Mouse (Mus musculus): ENCODE results near the gene Carm1. TPM values are rescaled to one million over a fixed set of nuclear protein-coding genes. Genes with fewer than 3 reads are reported as not detected.

Carm1 gene
- polyA plus RNA-seq, 1 experiment from 2014 or later, result 78.9 TPM

DNA sequence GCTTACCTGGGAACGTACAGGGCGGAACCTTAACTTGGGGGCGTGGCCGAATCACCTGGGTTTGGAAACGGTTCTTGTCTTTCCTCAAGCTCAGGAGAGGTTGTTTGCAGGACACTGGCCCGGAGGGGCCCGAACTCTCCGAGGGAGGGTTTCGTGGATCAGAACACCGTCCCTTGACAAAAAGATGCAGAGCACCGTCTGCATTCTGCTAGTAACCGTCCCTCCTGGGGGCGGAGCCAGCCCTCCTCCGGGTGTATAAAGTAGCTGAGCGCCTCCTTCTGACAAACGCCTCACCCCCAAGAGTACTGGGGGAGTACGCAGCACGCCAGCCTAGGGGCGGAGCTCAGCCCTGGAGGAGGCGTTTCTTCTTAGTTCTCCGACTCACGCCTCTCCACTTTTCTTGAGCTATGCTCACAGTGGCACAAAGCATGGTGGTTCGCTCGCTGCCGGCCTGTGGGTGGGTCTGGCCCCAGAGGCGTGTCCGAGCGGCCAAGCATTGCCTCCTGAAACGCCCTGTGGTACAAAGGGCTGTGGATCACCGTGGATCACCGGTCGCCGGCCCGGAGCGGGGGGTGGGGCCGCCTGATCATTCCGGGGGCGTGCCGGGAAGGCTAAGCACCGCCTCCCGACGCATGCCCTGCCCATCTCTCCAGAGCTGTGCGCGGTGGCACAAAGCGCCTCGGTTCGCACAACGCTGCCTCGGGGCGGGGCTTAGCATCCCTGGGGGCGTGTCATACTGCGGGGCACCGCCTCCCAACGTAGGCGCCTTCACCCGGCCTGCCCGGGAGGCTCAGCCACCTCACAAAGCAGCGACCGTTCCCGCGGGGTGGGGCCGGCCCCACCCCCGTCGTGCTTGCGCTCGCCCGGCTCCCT, 542 bp upstream of the Carm1 start:
- H3K9ac ChIP-seq (ENCODE audit: low read length), result peak overlapping the region; percentile 69
- DNase-seq (ENCODE audit: low spot score) (peak; percentile 100), ATAC-seq (ENCODE audit: insufficient number of reproducible peaks, low FRiP score, low TSS enrichment, low read depth) (peak; percentile 94)
- no peaks in the 10 kb centered on the region for H3K9me3 ChIP-seq (ENCODE audit: control insufficient read depth, low read length)
- H3K4me1 ChIP-seq (ENCODE audit: control insufficient read depth, insufficient read depth, low read length), result peaks cover 13% of the 10 kb centered on the region; the same call in 1 of the 2 replicates
- peak overlapping the region; percentile 57 for H3K4me2 ChIP-seq (ENCODE audit: low read depth, severe bottlenecking)
- H3K27ac ChIP-seq (replicated peaks; ENCODE audit: low read depth, low read length), result peak overlapping the region; percentile 98
- H3K36me3 ChIP-seq (ENCODE audit: control insufficient read depth, insufficient read depth, low read length), result no peaks in the 10 kb centered on the region
- H3K4me3 ChIP-seq (ENCODE audit: low read depth, low read length), result peak overlapping the region; percentile 80
- H3K27me3 ChIP-seq (ENCODE audit: control insufficient read depth, insufficient read depth, low read length), result no peaks in the 10 kb centered on the region
- under 1% methylated on average over 67 of the region's 67 CpGs for WGBS

DNA sequence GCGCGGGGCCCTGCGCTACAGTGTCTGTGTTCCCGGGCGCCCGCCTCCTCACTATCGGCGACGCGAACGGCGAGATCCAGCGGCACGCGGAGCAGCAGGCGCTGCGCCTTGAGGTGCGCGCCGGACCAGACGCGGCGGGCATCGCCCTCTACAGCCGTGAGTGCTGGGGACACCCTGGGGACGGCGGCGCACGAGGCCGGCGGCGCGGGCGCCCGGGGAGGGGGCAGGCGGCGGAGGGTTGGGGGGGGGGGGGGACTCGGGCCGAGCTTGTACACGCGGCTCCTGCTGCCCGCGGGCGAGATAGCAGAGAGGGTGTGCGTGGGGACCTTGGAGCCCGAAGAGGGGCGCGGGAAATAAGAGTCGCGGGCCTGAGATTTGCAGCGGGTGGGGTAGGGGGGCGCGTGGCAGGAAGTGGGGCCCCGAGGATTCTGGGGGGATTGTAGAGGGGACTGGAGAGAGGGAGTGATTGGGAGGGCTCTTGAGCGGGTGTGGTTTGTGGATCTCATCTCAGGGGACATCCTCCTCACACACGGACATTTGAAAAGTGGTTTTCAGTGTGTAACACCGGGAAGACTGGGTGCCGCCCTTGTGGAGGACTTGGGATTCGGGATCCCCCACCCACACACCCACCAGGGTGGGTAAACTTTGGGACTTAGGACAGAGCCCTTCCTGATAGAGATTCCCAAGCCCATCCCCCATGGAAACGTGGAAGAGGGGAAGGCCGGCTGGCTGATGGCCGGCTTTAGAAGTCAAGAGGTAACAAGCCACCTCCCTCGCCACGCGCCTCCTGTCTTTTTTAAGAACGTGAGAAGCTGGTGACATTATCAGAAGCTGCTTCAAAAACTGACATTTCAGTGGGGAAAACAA, 614 bp downstream of the Carm1 start:
- Histone ChIP-seq H3K9me3 (ENCODE audit: control insufficient read depth, low read length) (no peaks in the 10 kb centered on the region), H3K27ac (replicated peaks; ENCODE audit: low read depth, low read length) (peak overlapping the region; percentile 98), H3K9ac (ENCODE audit: low read length) (peak overlapping the region; percentile 98), H3K27me3 (ENCODE audit: control insufficient read depth, insufficient read depth, low read length) (no peaks in the 10 kb centered on the region), H3K4me3 (ENCODE audit: low read depth, low read length) (peak overlapping the region; percentile 80), H3K4me1 (ENCODE audit: control insufficient read depth, insufficient read depth, low read length) (peaks cover 13% of the 10 kb centered on the region; the same call in 1 of the 2 replicates), H3K36me3 (ENCODE audit: control insufficient read depth, insufficient read depth, low read length) (peaks cover 3% of the 10 kb centered on the region; the same call in 1 of the 2 replicates), H3K4me2 (ENCODE audit: low read depth, severe bottlenecking) (peak overlapping the region; percentile 79)
- peak; percentile 0; the same call in 1 of the 2 replicates for ATAC-seq (ENCODE audit: insufficient number of reproducible peaks, low FRiP score, low TSS enrichment, low read depth)
- peak; percentile 64 for DNase-seq (ENCODE audit: low spot score)
- 0% methylated on average over 47 of the region's 66 CpGs for WGBS

DNA sequence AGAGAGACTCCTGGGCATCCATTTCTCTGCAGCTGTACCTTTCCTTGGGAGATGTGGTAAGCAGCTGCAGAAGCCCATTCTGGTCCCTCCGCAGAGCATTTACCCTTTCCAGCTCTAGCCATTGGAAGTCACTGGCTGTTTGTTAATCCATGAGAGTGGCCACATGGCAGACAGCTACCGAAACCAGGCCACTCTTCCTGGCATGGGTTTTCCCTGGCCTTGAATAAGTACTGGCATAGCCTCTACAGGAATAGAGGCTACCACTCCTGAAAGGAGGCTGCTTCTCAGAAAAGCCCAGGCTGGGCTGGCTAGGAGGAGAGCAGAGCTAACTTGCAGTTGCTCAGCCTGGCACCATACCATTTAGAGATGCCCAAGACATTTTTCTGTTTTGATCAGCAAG, 4.4 kb downstream of the Carm1 start:
- Histone ChIP-seq H3K4me2 (ENCODE audit: low read depth, severe bottlenecking) (no peak overlapping the region), H3K4me1 (ENCODE audit: control insufficient read depth, insufficient read depth, low read length) (peaks cover 8% of the 10 kb centered on the region; the same call in 1 of the 2 replicates), H3K9ac (ENCODE audit: low read length) (no peak overlapping the region), H3K27ac (replicated peaks; ENCODE audit: low read depth, low read length) (no peak overlapping the region), H3K27me3 (ENCODE audit: control insufficient read depth, insufficient read depth, low read length) (no peaks in the 10 kb centered on the region), H3K9me3 (ENCODE audit: control insufficient read depth, low read length) (no peaks in the 10 kb centered on the region), H3K4me3 (ENCODE audit: low read depth, low read length) (no peak overlapping the region), H3K36me3 (ENCODE audit: control insufficient read depth, insufficient read depth, low read length) (peaks cover 3% of the 10 kb centered on the region; the same call in 1 of the 2 replicates)
- 86% methylated on average over 2 of the region's 2 CpGs for WGBS
- DNase-seq (ENCODE audit: low spot score) (no peak), ATAC-seq (ENCODE audit: insufficient number of reproducible peaks, low FRiP score, low TSS enrichment, low read depth) (no peak)

DNA sequence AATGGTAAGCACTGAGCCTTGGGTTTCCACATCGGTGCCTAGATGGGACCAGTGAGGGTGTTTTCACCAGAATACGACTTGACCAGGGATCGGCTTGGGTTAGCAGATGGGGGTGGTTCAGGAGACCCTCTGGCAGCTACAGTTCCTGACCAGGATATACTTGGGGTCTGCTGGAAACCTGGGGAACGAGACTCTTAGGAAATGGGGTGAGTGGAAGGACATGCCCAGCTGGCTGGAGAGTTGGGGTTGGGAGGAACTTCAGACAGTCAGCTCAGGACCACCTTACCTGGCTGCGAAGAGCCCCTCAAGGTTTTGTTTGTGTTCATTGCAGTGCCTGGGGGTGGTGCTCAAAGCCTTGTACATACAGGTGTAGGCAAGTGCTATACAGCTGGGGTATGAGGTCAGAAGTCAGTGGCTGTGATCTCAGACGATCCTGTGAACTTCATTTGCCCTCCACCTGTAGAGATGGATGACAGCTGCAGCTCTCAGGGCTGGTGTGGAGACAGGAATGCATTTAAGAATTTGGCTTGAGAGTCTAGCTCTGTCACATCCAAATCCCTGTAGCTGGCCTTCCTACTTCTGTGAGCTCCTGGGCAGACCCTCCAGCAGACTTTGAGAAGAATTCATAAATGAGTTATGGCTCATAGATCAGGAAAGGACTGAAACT, 7.0 kb downstream of the Carm1 start:
- DNase-seq (ENCODE audit: low spot score) (no peak), ATAC-seq (ENCODE audit: insufficient number of reproducible peaks, low FRiP score, low TSS enrichment, low read depth) (no peak)
- no peak overlapping the region for H3K4me2 ChIP-seq (ENCODE audit: low read depth, severe bottlenecking)
- no peaks in the 10 kb centered on the region for H3K9me3 ChIP-seq (ENCODE audit: control insufficient read depth, low read length)
- H3K36me3 ChIP-seq (ENCODE audit: control insufficient read depth, insufficient read depth, low read length), result peaks cover 3% of the 10 kb centered on the region; the same call in 1 of the 2 replicates
- WGBS, result 87% methylated on average over 6 of the region's 6 CpGs
- no peak overlapping the region for H3K9ac ChIP-seq (ENCODE audit: low read length)
- H3K27me3 ChIP-seq (ENCODE audit: control insufficient read depth, insufficient read depth, low read length), result no peaks in the 10 kb centered on the region
- 0 out of 2 replicates have a peak, but pooled peaks cover under 1% of the 10 kb centered on the region for H3K4me1 ChIP-seq (ENCODE audit: control insufficient read depth, insufficient read depth, low read length)
- no peak overlapping the region for H3K4me3 ChIP-seq (ENCODE audit: low read depth, low read length)
- no peak overlapping the region for H3K27ac ChIP-seq (replicated peaks; ENCODE audit: low read depth, low read length)

DNA sequence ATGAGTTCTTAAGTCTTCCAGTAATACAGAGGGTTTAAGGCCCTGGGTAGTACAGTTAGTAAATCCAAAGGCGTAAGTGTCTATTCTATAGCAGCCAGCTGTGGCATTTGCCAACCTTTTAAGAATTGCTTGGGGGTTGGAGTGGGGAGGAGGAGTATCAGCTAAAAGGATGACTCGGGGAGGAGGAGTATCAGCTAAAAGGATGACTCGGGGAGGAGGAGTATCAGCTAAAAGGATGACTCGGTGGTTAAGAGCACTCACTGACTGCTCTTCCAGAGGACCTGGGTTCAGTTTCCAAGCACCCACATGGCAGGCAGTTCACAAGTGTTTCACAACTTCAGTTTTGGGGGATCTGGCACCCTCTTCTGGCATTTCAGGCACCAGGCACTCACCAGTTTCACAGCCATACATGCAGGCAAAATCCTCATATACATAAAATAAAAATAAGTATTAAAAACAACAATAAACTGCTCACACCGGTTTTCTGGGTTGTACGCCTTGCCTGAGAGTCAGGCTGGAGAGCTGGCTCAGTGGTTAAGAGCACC, 8.6 kb downstream of the Carm1 start:
- no peaks in the 10 kb centered on the region for H3K27me3 ChIP-seq (ENCODE audit: control insufficient read depth, insufficient read depth, low read length)

DNA sequence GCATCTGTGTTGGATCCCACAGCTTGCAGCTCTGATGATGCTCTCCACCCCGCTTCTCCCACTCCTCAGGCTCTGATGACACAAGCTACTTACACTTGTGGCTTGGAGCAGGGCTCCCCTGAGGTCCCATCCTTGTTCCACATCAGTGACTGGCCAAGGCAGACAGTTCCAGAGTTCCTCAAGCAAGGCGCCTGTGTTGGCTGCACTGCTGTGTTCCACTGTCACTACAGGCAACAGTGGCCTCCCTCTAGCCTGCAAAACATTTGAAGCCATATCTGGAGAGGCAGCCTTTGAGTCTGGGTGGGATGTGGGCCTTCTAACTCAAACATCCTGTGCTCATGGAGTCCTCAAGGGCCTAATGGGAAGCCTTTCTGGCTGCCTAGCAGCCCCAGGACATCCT, 10.3 kb downstream of the Carm1 start:
- H3K27ac ChIP-seq (replicated peaks; ENCODE audit: low read depth, low read length), result no peak overlapping the region
- H3K36me3 ChIP-seq (ENCODE audit: control insufficient read depth, insufficient read depth, low read length), result no peaks in the 10 kb centered on the region; the same call in 1 of the 2 replicates
- no peak overlapping the region for H3K4me2 ChIP-seq (ENCODE audit: low read depth, severe bottlenecking)
- no peaks in the 10 kb centered on the region for H3K4me1 ChIP-seq (ENCODE audit: control insufficient read depth, insufficient read depth, low read length)
- H3K27me3 ChIP-seq (ENCODE audit: control insufficient read depth, insufficient read depth, low read length), result no peaks in the 10 kb centered on the region
- no peak for ATAC-seq (ENCODE audit: insufficient number of reproducible peaks, low FRiP score, low TSS enrichment, low read depth)
- H3K9ac ChIP-seq (ENCODE audit: low read length), result no peak overlapping the region
- H3K9me3 ChIP-seq (ENCODE audit: control insufficient read depth, low read length), result no peaks in the 10 kb centered on the region
- H3K4me3 ChIP-seq (ENCODE audit: low read depth, low read length), result no peak overlapping the region
- 92% methylated on average over 2 of the region's 2 CpGs for WGBS
- DNase-seq (ENCODE audit: low spot score), result no peak

More for the DNA sequence above, 8.6 kb downstream of the Carm1 start:
- Histone ChIP-seq H3K27ac (replicated peaks; ENCODE audit: low read depth, low read length) (no peak overlapping the region), H3K4me1 (ENCODE audit: control insufficient read depth, insufficient read depth, low read length) (no peaks in the 10 kb centered on the region), H3K36me3 (ENCODE audit: control insufficient read depth, insufficient read depth, low read length) (peaks cover 3% of the 10 kb centered on the region; the same call in 1 of the 2 replicates), H3K4me3 (ENCODE audit: low read depth, low read length) (no peak overlapping the region), H3K4me2 (ENCODE audit: low read depth, severe bottlenecking) (no peak overlapping the region), H3K9ac (ENCODE audit: low read length) (no peak overlapping the region), H3K9me3 (ENCODE audit: control insufficient read depth, low read length) (no peaks in the 10 kb centered on the region)
- WGBS, result 89% methylated on average over 6 of the region's 6 CpGs
- no peak for DNase-seq (ENCODE audit: low spot score)
- ATAC-seq (ENCODE audit: insufficient number of reproducible peaks, low FRiP score, low TSS enrichment, low read depth), result no peak

DNA sequence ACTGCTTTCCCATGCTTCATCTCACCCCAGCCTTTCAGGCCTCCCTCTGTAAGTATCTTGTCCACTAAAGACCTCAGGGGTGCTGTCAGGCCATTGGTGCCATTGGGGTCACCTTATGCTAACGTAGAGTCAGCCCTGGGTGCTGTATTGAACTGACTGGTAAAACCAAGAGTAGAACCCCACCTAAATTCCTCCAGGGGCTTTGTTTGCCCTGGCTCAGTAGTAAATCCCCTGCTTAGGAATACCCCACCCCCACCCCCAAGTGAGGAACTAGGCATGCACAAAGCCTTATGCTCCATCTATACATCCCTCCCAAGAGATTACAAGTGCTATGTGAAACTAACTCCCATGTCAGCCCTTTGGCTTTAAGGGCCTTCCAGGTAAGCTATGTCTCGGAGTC, 10.9 kb downstream of the Carm1 start:
- 93% methylated on average over 2 of the region's 2 CpGs for WGBS
- no peak overlapping the region for H3K9ac ChIP-seq (ENCODE audit: low read length)
- ATAC-seq (ENCODE audit: insufficient number of reproducible peaks, low FRiP score, low TSS enrichment, low read depth) (no peak), DNase-seq (ENCODE audit: low spot score) (no peak)
- H3K27ac ChIP-seq (replicated peaks; ENCODE audit: low read depth, low read length), result no peak overlapping the region
- H3K9me3 ChIP-seq (ENCODE audit: control insufficient read depth, low read length), result no peaks in the 10 kb centered on the region
- H3K4me1 ChIP-seq (ENCODE audit: control insufficient read depth, insufficient read depth, low read length), result no peaks in the 10 kb centered on the region
- no peak overlapping the region for H3K4me2 ChIP-seq (ENCODE audit: low read depth, severe bottlenecking)
- no peaks in the 10 kb centered on the region; the same call in 1 of the 2 replicates for H3K36me3 ChIP-seq (ENCODE audit: control insufficient read depth, insufficient read depth, low read length)
- no peaks in the 10 kb centered on the region for H3K27me3 ChIP-seq (ENCODE audit: control insufficient read depth, insufficient read depth, low read length)
- no peak overlapping the region for H3K4me3 ChIP-seq (ENCODE audit: low read depth, low read length)

All from limb, embryonic 11.5 days (tissue).